Mouse (Mus musculus) MEL (cell line): ENCODE measurements around the gene Adamts16.

Source experiments
- CTCF ChIP-seq, 3 experiments: IDR thresholded peaks in 2 of 3; conservative IDR thresholded peaks in 1 of 3; 2 replicates each; pipeline ENCODE4 v1.5.1; 2011 to 2012; ENCODE audit warnings: low read length in 3 of 3, low read depth in 2 of 3, mild to moderate bottlenecking in 2 of 3, improper control_type of control experiment in 1 of 3, inconsistent platforms in 1 of 3, mixed read lengths in 1 of 3, moderate library complexity in 1 of 3; ENCODE audit not compliant: control insufficient read depth in 1 of 3, insufficient read depth in 1 of 3, poor library complexity in 1 of 3, severe bottlenecking in 1 of 3
- HCFC1 ChIP-seq: IDR thresholded peaks from 2 replicates; pipeline ENCODE4 v1.6.1; 2012; ENCODE audit warnings: low read depth, mild to moderate bottlenecking, inconsistent platforms, low read length, improper control_type of control experiment, moderate library complexity
- JUND ChIP-seq: IDR thresholded peaks from 2 replicates; pipeline ENCODE4 v1.6.1; 2011; ENCODE audit warnings: low read depth, mild to moderate bottlenecking, improper control_type of control experiment, low read length
- MAZ ChIP-seq: IDR thresholded peaks from 2 replicates; pipeline ENCODE4 v1.6.1; 2012; ENCODE audit warnings: low read depth, mild to moderate bottlenecking, inconsistent platforms, low read length, improper control_type of control experiment
- MYC ChIP-seq: IDR thresholded peaks from 2 replicates; pipeline ENCODE4 v1.6.1; 2011; ENCODE audit warnings: low read depth, mild to moderate bottlenecking, low read length, improper control_type of control experiment, moderate library complexity
- POLR2A ChIP-seq, 2 experiments: IDR thresholded peaks; 2 replicates each; pipeline ENCODE4 v1.6.1; 2011 to 2012; ENCODE audit warnings: low read length in 2 of 2, mild to moderate bottlenecking in 2 of 2, control low read depth in 1 of 2, improper control_type of control experiment in 1 of 2, low read depth in 1 of 2, moderate library complexity in 1 of 2; ENCODE audit not compliant: control insufficient read depth in 1 of 2, insufficient read depth in 1 of 2, poor library complexity in 1 of 2
- RAD21 ChIP-seq: IDR thresholded peaks from 2 replicates; pipeline ENCODE4 v1.6.1; 2011; ENCODE audit warnings: mild to moderate bottlenecking, low read depth, low read length, improper control_type of control experiment
- RCOR1 ChIP-seq: IDR thresholded peaks from 2 replicates; pipeline ENCODE4 v1.6.1; 2012; ENCODE audit warnings: low read depth, mild to moderate bottlenecking, inconsistent platforms, low read length, improper control_type of control experiment
- SIN3A ChIP-seq: IDR thresholded peaks from 2 replicates; pipeline ENCODE4 v1.6.1; 2012; ENCODE audit warnings: low read length, improper control_type of control experiment, inconsistent platforms
- USF1 ChIP-seq: IDR thresholded peaks from 2 replicates; pipeline ENCODE4 v1.6.1; 2014; ENCODE audit warnings: low read depth, mild to moderate bottlenecking, inconsistent platforms, low read length, improper control_type of control experiment, moderate library complexity

- no peak for TF ChIP-seq POLR2A (IDR thresholded peaks at IDR 0.05; ENCODE audit: control insufficient read depth in 1 of 2, insufficient read depth in 1 of 2, low read depth in 1 of 2, low read length in 2 of 2, poor library complexity in 1 of 2)
- no peak for TF ChIP-seq JUND
- no peak for TF ChIP-seq CTCF (IDR thresholded peaks at IDR 0.05 in 2 of 3, conservative IDR thresholded peaks at IDR 0.05 in 1 of 3; ENCODE audit: control insufficient read depth in 1 of 3, insufficient read depth in 1 of 3, low read depth in 2 of 3, low read length in 3 of 3, poor library complexity in 1 of 3, severe bottlenecking in 1 of 3)
- no peak for TF ChIP-seq SIN3A
- TF ChIP-seq USF1: no peak
- TF ChIP-seq HCFC1: no peak
- no peak for TF ChIP-seq RCOR1
- no peak for TF ChIP-seq MYC
- no peak for TF ChIP-seq MAZ
- no peak for TF ChIP-seq RAD21
Observed at GRCm38 (mm10) chr13:70718814-70719213, 122.8 kb downstream of the Adamts16 start.
